Mouse (Mus musculus): ENCODE results near the gene Rftn1. TPM values are rescaled to one million over a fixed set of nuclear protein-coding genes. Genes with fewer than 3 reads are reported as not detected.
A peak's percentile ranks its signal among the peaks of the same experiment; 100 is the strongest.

Rftn1 gene
- total and polyA plus RNA-seq, 3 experiments = 41.5 to 50.5 (median 49.4) TPM

DNA sequence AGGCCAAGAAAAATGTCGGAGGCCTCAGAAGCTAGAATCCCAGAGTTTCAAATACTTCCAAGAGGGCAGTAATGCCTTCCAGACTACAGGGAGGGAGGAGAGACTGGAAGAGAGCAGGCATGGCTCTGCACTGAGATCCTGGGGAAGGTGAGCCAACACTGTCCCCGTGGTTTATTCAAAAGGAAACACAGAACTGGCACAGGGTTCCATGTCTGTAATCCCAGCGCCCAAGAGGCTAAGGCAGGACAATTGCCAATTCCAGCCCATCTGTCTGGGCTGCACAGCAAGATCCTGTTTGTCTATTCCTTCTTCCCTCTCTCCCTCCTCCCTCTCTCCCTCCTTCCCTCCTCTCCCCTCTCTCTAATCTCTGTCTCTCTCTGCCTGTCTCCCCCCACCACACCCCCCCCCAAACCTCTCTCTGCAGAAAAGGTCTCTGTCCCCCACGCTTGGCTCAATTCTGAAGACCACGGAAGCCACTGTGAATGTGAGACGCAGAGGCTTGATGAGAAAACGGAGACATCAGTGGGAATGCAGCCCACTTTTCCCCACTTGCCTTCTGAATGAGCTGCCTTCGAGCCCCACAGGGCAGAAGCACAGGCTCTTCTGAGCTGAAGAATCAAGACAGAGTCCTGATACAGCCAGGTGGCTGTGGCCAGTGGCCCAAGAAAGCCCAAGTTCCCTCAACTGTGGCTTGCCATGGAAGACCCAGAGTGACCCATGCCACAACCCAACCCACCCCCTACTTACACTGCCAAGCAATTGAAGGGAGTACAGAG is 8.8 kb upstream of the Rftn1 start:
- Histone ChIP-seq H3K9ac (ENCODE audit: low read depth, low read length) (no peak overlapping the region), H3K36me3 (ENCODE audit: control insufficient read depth, insufficient read depth, low read length) (no peaks in the 10 kb centered on the region), H3K4me1 (ENCODE audit: control insufficient read depth, insufficient read depth, low read length) (peaks cover 21% of the 10 kb centered on the region), H3K27ac (no peak overlapping the region), H3K79me2 (replicated peaks; ENCODE audit: control insufficient read depth, insufficient read depth, low read length) (no peaks in the 10 kb centered on the region), H3K4me3 (no peak overlapping the region), H3K27me3 (ENCODE audit: control insufficient read depth, insufficient read depth, low read length) (no peaks in the 10 kb centered on the region)
- intact Hi-C loops (cut with DNase I) = no loop called here
- 67% methylated on average over 8 of the region's 8 CpGs for WGBS
- TF ChIP-seq CTCF (IDR thresholded peaks at IDR 0.05) (no peak), EP300 (IDR thresholded peaks at IDR 0.05; ENCODE audit: insufficient read depth, low read depth, low read length) (no peak), POLR2A (IDR thresholded peaks at IDR 0.05; ENCODE audit: insufficient read depth, low read depth, low read length) (no peak)
- DNase-seq = no peak

DNA sequence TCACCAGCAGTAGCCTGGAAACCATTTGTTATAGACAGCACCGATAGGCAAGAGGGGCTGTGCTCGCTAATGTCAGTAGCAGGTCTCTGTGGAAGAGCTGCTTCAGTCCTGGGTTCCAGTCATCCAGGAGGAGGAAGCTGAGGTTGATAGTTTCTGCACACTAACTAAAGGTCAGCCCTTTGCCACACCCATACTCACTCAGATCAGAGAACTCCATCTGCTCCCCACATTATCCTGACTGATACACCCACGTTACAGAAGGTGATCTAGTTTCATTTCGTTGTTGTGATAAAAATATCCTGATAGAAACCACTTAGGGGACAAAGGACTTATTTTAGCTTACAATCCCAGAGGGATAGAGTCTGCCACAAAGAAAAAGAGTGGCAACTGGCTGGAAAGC is 7.1 kb upstream of the Rftn1 start:
- TF ChIP-seq CTCF (IDR thresholded peaks at IDR 0.05) (no peak), EP300 (IDR thresholded peaks at IDR 0.05; ENCODE audit: insufficient read depth, low read depth, low read length) (peak; percentile 68; the same call in 1 of the 2 replicates), POLR2A (IDR thresholded peaks at IDR 0.05; ENCODE audit: insufficient read depth, low read depth, low read length) (no peak)
- peaks cover 33% of the 10 kb centered on the region for H3K4me1 ChIP-seq (ENCODE audit: control insufficient read depth, insufficient read depth, low read length)
- H3K27me3 ChIP-seq (ENCODE audit: control insufficient read depth, insufficient read depth, low read length) = no peaks in the 10 kb centered on the region
- H3K4me3 ChIP-seq = no peak overlapping the region
- intact Hi-C loops (cut with DNase I) = no loop called here
- 46% methylated on average over 4 of the region's 4 CpGs for WGBS
- H3K9ac ChIP-seq (ENCODE audit: low read depth, low read length) = no peak overlapping the region
- DNase-seq = no peak
- peak overlapping the region; percentile 62 for H3K27ac ChIP-seq
- no peaks in the 10 kb centered on the region for H3K79me2 ChIP-seq (replicated peaks; ENCODE audit: control insufficient read depth, insufficient read depth, low read length)
- no peaks in the 10 kb centered on the region; the same call in 1 of the 2 replicates for H3K36me3 ChIP-seq (ENCODE audit: control insufficient read depth, insufficient read depth, low read length)

DNA sequence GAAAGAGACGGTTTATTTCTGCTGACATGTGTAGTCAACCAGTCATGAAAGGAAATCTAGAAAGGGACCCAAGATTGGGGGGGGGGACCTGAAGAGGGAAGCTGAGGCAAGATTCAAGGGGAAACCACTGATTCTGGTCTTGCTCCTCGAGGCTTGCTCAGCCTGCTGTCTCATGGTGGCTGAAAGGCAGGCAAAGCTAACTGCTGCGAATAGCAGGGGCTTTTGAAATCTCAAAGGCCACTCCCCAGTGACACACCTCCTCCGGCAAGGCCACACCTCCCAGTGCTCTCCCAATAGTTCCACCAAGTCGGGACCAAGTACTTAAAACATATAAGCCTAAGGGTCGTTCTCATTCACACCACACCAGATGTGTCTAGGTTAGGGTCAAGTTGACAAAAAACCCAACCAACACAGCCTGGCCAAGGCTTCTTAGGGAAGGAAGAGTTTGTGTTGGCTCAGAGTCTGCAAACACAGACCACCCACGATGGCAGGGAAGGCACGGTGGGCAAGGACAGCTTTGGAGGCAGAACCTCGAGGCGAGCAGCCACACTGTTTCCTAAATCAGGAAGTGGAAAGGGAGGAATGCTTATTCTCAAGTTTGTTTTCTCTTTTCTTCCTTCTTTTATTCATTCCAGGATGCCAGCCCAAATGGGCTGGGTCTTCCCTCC is 5.7 kb upstream of the Rftn1 start:
- Histone ChIP-seq H3K27me3 (ENCODE audit: control insufficient read depth, insufficient read depth, low read length) (no peaks in the 10 kb centered on the region), H3K4me3 (no peak overlapping the region), H3K79me2 (replicated peaks; ENCODE audit: control insufficient read depth, insufficient read depth, low read length) (no peaks in the 10 kb centered on the region), H3K9ac (ENCODE audit: low read depth, low read length) (no peak overlapping the region), H3K36me3 (ENCODE audit: control insufficient read depth, insufficient read depth, low read length) (no peaks in the 10 kb centered on the region; the same call in 1 of the 2 replicates), H3K27ac (no peak overlapping the region), H3K4me1 (ENCODE audit: control insufficient read depth, insufficient read depth, low read length) (peaks cover 36% of the 10 kb centered on the region)
- DNase-seq = no peak
- intact Hi-C loops (cut with DNase I) = no loop called here
- 62% methylated on average over 10 of the region's 10 CpGs for WGBS
- TF ChIP-seq EP300 (IDR thresholded peaks at IDR 0.05; ENCODE audit: insufficient read depth, low read depth, low read length) = no peak
- TF ChIP-seq POLR2A (IDR thresholded peaks at IDR 0.05; ENCODE audit: insufficient read depth, low read depth, low read length) = no peak
- no peak for TF ChIP-seq CTCF (IDR thresholded peaks at IDR 0.05)

DNA sequence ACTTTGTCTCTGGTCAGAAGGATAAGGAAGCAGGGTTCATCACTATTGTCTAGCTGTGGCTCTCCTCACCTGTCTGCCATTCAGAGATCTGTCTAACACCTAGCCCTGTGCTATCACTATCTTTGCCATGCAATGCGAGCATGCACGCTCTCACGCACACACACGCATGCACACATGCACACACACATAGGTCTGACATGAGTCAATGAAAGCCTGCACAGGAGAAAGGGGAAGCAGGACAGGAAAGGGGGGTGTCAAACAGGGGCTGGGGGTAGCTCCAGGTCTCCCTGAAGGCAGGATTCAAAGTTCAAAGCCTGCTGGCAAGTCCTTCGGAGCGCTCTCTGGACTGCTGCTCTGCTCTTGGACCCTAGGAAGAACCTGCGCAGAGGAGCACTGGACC is 4.9 kb upstream of the Rftn1 start:
- H3K9ac ChIP-seq (ENCODE audit: low read depth, low read length) = no peak overlapping the region
- H3K79me2 ChIP-seq (replicated peaks; ENCODE audit: control insufficient read depth, insufficient read depth, low read length) = no peaks in the 10 kb centered on the region
- peaks cover 39% of the 10 kb centered on the region for H3K4me1 ChIP-seq (ENCODE audit: control insufficient read depth, insufficient read depth, low read length)
- DNase-seq = no peak
- H3K36me3 ChIP-seq (ENCODE audit: control insufficient read depth, insufficient read depth, low read length) = no peaks in the 10 kb centered on the region; the same call in 1 of the 2 replicates
- H3K4me3 ChIP-seq = no peak overlapping the region
- no peaks in the 10 kb centered on the region for H3K27me3 ChIP-seq (ENCODE audit: control insufficient read depth, insufficient read depth, low read length)
- no peak overlapping the region for H3K27ac ChIP-seq
- WGBS = 93% methylated on average over 7 of the region's 7 CpGs
- no peak for TF ChIP-seq CTCF (IDR thresholded peaks at IDR 0.05)
- TF ChIP-seq POLR2A (IDR thresholded peaks at IDR 0.05; ENCODE audit: insufficient read depth, low read depth, low read length) = no peak
- TF ChIP-seq EP300 (IDR thresholded peaks at IDR 0.05; ENCODE audit: insufficient read depth, low read depth, low read length) = no peak
- intact Hi-C loops (cut with DNase I) = loop anchor here (2.0 kb wide), 1 partner anchor 41 kb away; no protein-coding TSS in a partner anchor

DNA sequence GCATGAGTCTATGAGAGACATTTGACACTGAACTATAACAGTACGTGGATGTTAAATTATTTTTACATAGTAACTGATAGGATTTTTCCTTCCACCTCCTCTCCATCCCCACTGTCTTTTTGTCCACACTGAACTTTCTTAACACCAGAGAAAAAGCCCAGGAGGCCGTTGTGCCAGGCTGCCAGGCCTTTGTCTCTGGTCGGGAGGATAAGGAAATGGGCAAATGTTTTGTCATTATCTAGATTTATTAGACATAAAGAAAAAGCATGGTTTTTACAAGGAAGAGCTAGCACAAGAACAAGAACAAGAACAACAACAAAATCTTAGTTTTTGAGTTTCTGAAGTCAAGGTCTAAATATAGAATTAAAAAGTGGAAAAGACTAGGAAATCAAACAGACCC is 4.1 kb upstream of the Rftn1 start:
- Histone ChIP-seq H3K79me2 (replicated peaks; ENCODE audit: control insufficient read depth, insufficient read depth, low read length) (peaks cover 3% of the 10 kb centered on the region; the same call in 1 of the 2 replicates), H3K36me3 (ENCODE audit: control insufficient read depth, insufficient read depth, low read length) (no peaks in the 10 kb centered on the region; the same call in 1 of the 2 replicates), H3K4me3 (no peak overlapping the region), H3K27ac (peak overlapping the region; percentile 28), H3K9ac (ENCODE audit: low read depth, low read length) (no peak overlapping the region), H3K27me3 (ENCODE audit: control insufficient read depth, insufficient read depth, low read length) (no peaks in the 10 kb centered on the region), H3K4me1 (ENCODE audit: control insufficient read depth, insufficient read depth, low read length) (peaks cover 36% of the 10 kb centered on the region)
- intact Hi-C loops (cut with DNase I) = loop anchor here (2.0 to 5.0 kb wide), 2 partner anchors 42 to 142 kb away; no protein-coding TSS in a partner anchor
- DNase-seq = no peak
- WGBS = 61% methylated on average over 3 of the region's 3 CpGs
- TF ChIP-seq EP300 (IDR thresholded peaks at IDR 0.05; ENCODE audit: insufficient read depth, low read depth, low read length) = no peak
- TF ChIP-seq CTCF (IDR thresholded peaks at IDR 0.05) = no peak
- TF ChIP-seq POLR2A (IDR thresholded peaks at IDR 0.05; ENCODE audit: insufficient read depth, low read depth, low read length) = no peak
